Mouse (Mus musculus) cerebellum, adult 18-20 months (tissue): ENCODE results near the gene Jazf1.

Experiments used
- DNase-seq, 2 experiments: peaks; one replicate each; pipeline ENCODE4 v3.0.0; 2021

The Jazf1 gene

GRCm38 (mm10) chr6:52954861-52955260 is 113.6 kb downstream of the Jazf1 start:
- DNase-seq, result peak in 1 of 2 experiments; percentile 1

DNA sequence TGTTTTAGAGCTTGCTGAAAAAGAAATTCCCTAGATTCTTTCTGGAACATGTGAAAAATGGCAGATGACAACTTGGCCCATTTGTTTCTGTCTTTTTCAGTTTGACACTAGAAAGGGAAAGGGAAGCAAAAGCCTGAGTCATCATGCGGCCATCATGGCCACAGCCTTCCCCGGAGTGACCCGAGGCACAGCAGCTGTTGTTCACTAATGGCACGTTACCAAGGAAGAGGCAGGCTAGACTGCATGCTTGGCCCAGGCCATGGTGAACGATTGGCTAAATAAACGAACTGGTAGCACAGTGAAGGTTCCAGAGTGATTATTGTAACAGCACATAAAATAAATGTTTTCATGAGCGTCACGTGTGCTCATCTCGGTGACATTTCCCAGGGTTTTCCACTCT is 114.0 kb downstream of the Jazf1 start:
- peak; percentile 17 to 24 for DNase-seq

- no peak for DNase-seq
These were observed 115.9 kb downstream of the Jazf1 start for GRCm38 (mm10) chr6:52952526-52952900.

DNA sequence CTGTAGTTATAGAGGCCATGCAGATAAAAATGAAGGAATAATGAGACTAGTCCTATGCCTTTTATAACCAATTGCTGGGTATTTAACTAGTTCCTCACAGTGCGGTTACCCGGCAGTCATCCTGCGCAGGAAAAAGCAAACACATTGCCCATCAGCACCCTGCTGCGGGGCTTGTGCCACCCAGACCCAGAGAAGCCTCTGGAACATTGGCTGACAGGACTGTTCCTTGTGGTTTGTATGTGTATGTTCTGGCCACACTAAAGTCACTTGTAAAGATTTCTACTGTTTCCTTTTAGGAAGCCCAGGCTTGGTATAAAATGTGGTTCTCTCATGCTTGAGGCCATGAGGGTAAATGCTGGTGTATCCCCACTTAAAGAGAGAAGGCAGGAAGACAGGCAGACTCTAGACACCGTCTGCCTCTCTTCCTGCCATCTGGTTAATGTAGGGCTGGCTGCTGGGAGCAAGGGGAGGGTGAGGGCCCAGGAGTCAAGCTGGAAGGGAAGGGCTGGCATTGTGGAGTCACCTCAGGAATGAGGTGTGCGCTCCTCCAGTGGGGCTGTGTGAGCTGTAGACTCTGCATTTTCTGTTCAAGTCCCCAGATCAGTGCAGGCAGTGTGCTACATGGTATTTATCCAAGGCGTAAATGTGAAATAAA is 116.4 kb downstream of the Jazf1 start:
- no peak for DNase-seq

DNA sequence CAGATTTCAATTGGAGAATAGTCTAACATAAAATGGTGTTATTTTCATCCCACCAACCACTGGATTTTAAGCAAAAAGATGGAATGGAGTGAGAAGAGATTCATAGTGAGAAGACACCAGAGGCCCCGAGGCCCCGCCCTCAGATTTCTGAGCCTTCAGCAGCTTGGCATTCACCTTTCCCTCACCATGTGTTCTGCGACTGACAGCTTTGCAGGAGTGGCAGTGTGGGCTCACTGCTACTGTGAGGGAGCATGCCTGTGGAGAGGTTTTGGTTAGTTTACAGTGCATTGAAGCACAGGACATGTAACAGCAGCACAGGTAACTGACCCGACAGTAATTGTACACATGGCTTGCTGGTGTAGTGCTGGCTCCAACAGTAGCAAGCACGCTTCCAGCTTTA is 118.1 kb downstream of the Jazf1 start:
- peak in 1 of 2 experiments; percentile 33 for DNase-seq

GRCm38 (mm10) chr6:52942534-52942933 is 125.9 kb downstream of the Jazf1 start:
- DNase-seq, result no peak

GRCm38 (mm10) chr6:52942101-52942500 is 126.3 kb downstream of the Jazf1 start:
- DNase-seq, result no peak

- peak; percentile 54 to 62 for DNase-seq
These were observed 130.5 kb downstream of the Jazf1 start for GRCm38 (mm10) chr6:52937916-52938315.

DNA sequence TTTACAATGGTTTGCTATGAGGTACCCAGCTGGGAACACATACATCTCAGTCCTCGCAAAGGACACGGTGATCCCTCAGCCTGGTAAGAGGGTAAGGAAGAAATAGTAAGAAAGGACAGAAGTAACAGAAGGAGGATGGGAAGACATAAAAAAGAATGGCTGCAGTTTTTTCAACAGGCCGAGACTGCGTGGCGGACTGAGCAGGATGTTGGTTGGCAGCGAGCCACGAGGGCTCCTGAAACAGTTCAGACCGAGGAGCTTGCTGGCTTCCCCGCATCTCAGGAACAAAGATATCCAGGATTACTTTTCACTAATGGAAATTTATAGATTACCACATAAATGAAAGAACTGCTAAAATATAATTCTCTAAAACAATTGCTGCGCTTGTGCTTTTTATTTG is 131.4 kb downstream of the Jazf1 start:
- DNase-seq, result peak; percentile 66 to 73

GRCm38 (mm10) chr6:52934021-52934420 is 134.4 kb downstream of the Jazf1 start:
- DNase-seq, result no peak

DNA sequence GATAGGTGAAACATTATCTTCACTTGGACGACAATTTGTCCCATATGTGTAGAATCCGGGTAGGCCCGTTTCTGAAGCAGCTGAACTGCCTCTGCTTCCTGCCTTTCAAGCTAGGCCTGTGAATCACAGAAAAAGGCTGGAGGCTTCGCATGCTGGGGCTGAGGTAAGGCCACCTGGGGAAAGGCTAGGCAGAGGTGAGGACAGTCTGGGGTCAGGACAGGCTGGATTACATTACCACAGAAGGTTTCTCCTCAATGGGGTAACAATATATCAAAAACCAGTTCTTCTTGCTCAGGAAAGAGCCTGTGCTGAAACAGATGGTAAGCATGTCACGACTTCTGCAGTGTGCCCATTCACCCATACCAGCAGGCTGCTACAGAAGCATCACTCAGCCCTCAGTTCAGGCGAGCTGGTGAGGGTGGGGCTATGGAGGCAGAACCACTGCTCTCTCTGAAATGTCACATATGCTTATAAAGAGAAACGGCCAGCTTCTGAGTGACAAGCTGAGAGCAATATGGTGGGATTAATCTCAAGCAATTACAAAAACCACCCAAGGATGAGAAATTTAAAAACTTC is 135.7 kb downstream of the Jazf1 start:
- DNase-seq, result peak in 1 of 2 experiments; percentile 30

DNA sequence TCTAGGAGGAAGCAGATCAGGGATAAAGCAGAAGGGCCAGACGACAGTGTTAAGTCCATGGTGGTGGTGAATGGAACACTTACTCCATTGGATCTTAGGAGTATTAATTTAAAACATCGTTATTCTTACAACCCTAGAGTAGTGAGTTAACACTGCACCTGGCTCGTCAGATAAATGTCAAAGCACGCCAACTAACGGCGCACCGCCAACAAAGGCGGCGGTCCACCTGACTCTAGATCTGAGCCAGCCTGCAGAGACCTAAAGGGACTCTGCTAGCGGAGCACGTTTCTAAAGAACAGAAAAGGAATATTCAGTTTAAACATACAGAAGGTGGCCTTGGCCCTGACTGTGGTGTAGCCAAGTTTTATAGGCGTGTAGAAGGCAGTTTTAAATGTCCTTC is 139.1 kb downstream of the Jazf1 start:
- DNase-seq, result peak in 1 of 2 experiments; percentile 30

DNA sequence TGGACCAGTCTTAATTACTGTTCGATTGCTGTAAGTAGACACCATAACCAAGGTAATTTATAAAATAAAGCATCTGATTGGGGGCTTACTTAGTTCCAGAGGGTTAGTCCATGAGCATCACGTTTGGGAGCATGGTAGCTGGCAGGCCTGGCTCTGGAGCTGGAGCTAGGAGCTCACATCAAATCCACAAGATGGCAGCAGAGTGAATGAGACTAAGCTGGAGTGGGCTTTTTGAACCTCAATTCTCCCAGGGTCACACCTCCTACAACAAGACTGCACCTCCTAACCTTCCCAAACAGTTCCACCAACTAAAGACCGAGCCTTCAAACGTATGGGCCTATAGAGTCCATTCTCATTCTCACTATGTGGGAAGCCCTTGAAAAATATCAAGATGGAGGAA is 141.5 kb downstream of the Jazf1 start:
- no peak for DNase-seq

GRCm38 (mm10) chr6:52925458-52926042 is 142.9 kb downstream of the Jazf1 start:
- no peak for DNase-seq

DNA sequence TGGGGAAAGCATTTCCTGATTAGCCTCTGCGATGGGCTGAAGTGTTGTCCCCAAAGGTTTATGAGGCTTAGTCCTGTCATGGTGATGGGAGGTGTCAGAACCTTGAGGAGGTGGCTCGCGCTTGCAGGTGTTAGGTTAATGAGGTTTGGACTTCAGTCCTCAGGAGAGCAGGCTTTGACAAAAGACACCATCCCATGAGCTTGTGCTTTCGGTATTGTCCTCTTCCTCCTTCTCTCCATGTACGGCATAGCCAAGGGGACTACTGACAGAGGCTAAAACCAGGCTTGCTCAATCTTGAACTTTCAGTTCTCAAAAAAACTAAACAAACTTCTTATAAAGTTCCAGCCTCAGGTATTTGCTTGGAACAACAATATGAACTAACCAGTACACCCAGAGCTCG is 147.2 kb downstream of the Jazf1 start:
- DNase-seq, result no peak

GRCm38 (mm10) chr6:52920719-52921118 is 147.7 kb downstream of the Jazf1 start:
- no peak for DNase-seq

DNA sequence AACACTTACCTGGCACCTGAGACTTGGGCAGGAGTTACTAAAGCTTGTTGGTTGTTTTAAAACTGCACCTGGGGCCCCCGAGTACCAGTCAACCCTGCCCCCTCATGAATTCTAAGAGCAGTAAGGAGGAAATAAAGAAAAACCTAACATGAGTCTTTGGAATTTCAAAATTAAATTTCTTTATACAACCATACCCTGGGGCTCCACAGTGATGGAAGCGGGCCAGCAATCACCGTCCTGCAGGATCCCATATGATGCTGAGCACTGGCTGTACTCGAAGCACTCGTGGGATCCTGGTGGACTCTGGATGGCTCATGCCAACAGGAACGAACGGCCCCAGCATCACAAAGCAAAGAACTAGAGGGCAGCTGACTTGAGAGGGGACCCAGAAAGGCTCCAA is 149.0 kb downstream of the Jazf1 start:
- no peak for DNase-seq

DNA sequence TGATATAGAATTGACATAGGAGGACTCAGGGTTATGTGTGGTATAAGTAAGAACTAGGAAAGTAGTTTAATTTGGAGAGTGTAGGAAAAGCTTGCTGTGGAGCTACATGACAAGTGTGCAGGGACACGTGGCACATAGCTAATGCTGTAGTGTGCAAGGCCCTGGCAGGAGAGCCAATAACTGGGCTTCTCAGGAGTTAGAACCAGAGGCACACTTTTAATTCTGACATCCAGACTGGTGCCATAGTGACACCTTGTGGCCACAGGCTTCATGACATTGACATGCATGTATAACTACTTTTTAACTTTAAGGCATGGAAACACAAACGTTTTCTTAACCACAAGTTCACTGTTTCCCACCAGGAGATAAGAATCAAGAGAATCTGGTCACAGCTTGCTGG is 149.5 kb downstream of the Jazf1 start:
- DNase-seq, result peak; percentile 71 to 79

DNA sequence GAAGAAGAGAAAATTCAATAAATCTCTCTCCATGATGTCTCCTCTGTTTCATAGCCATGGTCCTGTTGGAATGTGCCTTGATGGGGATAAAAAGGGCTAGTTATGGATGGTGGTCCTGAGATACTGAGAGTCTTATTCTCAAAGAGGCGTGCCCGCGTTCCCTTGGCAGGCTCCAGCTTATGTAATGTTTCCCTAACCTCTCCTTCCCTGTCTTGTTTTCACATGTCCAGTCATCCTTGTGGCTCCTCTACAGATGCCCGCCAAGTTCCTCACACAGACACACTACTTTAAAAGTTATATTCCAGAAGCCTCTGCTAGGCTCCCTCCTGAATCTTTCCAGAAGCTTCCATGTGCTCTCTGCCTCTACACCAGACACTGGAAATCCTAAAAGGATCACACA is 151.0 kb downstream of the Jazf1 start:
- no peak for DNase-seq

- no peak for DNase-seq
These were observed 151.5 kb downstream of the Jazf1 start for GRCm38 (mm10) chr6:52916836-52917376.

GRCm38 (mm10) chr6:52914921-52915320 is 153.5 kb downstream of the Jazf1 start:
- no peak for DNase-seq

GRCm38 (mm10) chr6:52912143-52912918 is 156.1 kb downstream of the Jazf1 start:
- DNase-seq, result no peak

DNA sequence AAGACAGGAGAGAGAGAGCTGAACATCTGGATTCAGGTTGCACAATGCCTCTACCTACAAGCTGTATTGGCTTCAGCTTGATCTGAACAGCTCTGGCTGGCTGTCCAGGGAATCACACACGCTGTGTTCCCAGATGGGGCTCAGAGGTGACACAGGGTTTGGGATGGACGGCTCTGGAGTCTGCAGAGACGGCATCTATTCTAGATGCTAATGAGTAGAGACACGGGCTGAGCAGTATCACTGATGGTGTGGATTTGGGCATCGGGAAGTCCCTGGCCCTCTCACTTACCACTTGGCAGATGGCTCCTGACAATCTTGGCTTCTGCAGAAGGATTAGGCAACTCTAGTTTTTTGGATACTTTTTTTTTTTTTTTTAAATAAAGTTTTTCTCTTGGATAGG is 161.6 kb downstream of the Jazf1 start:
- DNase-seq, result no peak

GRCm38 (mm10) chr6:52905100-52905499 is 163.3 kb downstream of the Jazf1 start:
- no peak for DNase-seq
